Mouse (Mus musculus) G1E (cell line): ENCODE results near the gene Trpm4. TPM values are rescaled to one million over a fixed set of nuclear protein-coding genes. Genes with fewer than 3 reads are reported as not detected.

ENCODE experiments used
- ATAC-seq: 2 replicates; pipeline ENCODE4 v1.8.0; 2016; ENCODE audit warnings: mild to moderate bottlenecking; ENCODE audit not compliant: insufficient number of reproducible peaks, poor library complexity, low FRiP score, severe bottlenecking; ENCODE audit errors: extremely low read depth
- DNase-seq: peaks from one replicate; pipeline ENCODE4 v3.0.0; 2012; ENCODE audit warnings: low spot score
- H3K27me3 ChIP-seq: 2 replicates; pipeline ENCODE4 v1.6.1; 2012; ENCODE audit warnings: mild to moderate bottlenecking, low read length, inconsistent platforms; ENCODE audit not compliant: insufficient read depth
- H3K36me3 ChIP-seq: replicated peaks from 2 replicates; pipeline ENCODE3; 2012; ENCODE audit warnings: mild to moderate bottlenecking, inconsistent platforms
- H3K4me1 ChIP-seq: 2 replicates; pipeline ENCODE4 v1.6.1; 2012; ENCODE audit warnings: low read depth, low read length, inconsistent platforms, mixed read lengths; ENCODE audit not compliant: insufficient read depth
- H3K4me3 ChIP-seq: 2 replicates; pipeline ENCODE4 v1.5.1; 2012; ENCODE audit warnings: low read depth, mild to moderate bottlenecking, inconsistent platforms, low read length, moderate library complexity, mixed read lengths
- H3K9me3 ChIP-seq: replicated peaks from 2 replicates; pipeline ENCODE4 v1.6.1; 2012; ENCODE audit warnings: inconsistent platforms
- CTCF ChIP-seq: IDR thresholded peaks from 2 replicates; pipeline ENCODE4 v1.5.1; 2012; ENCODE audit warnings: low read depth, low read length, inconsistent platforms, mixed read lengths
- GATA1 ChIP-seq: IDR thresholded peaks from 2 replicates; pipeline ENCODE4 v1.6.1; 2012; ENCODE audit warnings: borderline replicate concordance, low read length, inconsistent platforms, mixed read lengths
- GATA2 ChIP-seq: IDR thresholded peaks from 2 replicates; pipeline ENCODE4 v1.6.1; 2012; ENCODE audit warnings: low read depth, low read length, inconsistent platforms, borderline replicate concordance
- POLR2AphosphoS5 ChIP-seq: IDR thresholded peaks from 2 replicates; pipeline ENCODE4 v1.6.1; 2012; ENCODE audit warnings: low read depth, low read length, inconsistent platforms; ENCODE audit not compliant: insufficient replicate concordance
- TAL1 ChIP-seq: conservative IDR thresholded peaks from 2 replicates; pipeline ENCODE4 v1.6.1; 2012; ENCODE audit warnings: low read depth, low read length, inconsistent platforms, mixed read lengths
- polyA plus RNA-seq: library from polyadenylated mRNA; stranded (reverse); fragments of >175 nt; gene quantifications from 2 replicates; pipeline ENCODE4 v1.2.3, GENCODE M21; 2012
- total RNA-seq, 2 experiments: library from RNA; stranded (forward) in 1 of 2; stranded (reverse) in 1 of 2; fragments of 200-1000 nt in 1 of 2; fragments of >200 nt in 1 of 2; fragmentation: Nextera tagmentation in 1 of 2; gene quantifications; 2 replicates each; pipeline ENCODE4 v1.2.3; 2014 to 2017

The Trpm4 gene
- total and polyA plus RNA-seq, 3 experiments, result 0.21 to 0.49 TPM; not detected in 1

GRCm38 (mm10) chr7:45332685-45333425 is 725 bp downstream of the Trpm4 start:
- TF ChIP-seq GATA2 (no peak), POLR2AphosphoS5 (no peak), GATA1 (no peak), TAL1 (no peak), CTCF (no peak)
- Histone ChIP-seq H3K4me1 (peaks cover 13% of the 10 kb centered on the region), H3K4me3 (peak overlapping the region; percentile 65; the same call in 1 of the 2 replicates), H3K27me3 (peaks cover 56% of the 10 kb centered on the region), H3K9me3 (0 out of 2 replicates have a peak, but pooled peaks cover 2% of the 10 kb centered on the region), H3K36me3 (no peaks in the 10 kb centered on the region)
- DNase-seq (no peak), ATAC-seq (no peak)

DNA sequence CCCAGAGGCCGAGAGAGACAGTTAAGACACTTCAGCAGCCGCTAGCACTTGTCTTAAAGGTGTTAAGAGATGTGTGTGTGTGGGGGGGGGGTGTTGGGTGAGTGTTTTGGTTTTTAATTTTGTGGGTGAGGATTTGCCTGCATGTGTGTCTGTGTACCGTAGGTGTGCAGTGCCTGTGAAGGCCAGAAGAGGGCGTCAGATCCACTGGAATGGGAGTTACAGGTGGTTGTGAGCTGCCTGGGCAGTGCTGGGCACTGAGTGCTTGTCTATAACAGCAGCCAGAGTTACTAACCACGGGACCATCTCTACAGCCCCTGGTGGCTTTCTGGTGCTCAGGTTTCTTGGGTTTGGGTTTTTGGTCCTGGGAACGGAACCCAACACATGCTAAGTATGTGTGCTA is 2.1 kb downstream of the Trpm4 start:
- Histone ChIP-seq H3K4me1 (peaks cover 12% of the 10 kb centered on the region), H3K36me3 (no peaks in the 10 kb centered on the region), H3K4me3 (no peak overlapping the region), H3K9me3 (0 out of 2 replicates have a peak, but pooled peaks cover 2% of the 10 kb centered on the region), H3K27me3 (peaks cover 62% of the 10 kb centered on the region)
- DNase-seq, result no peak
- TF ChIP-seq CTCF (no peak), POLR2AphosphoS5 (no peak), TAL1 (no peak), GATA1 (no peak), GATA2 (no peak)
- no peak for ATAC-seq

- peaks cover 4% of the 10 kb centered on the region; the same call in 1 of the 2 replicates for H3K9me3 ChIP-seq
- TF ChIP-seq GATA2 (no peak), TAL1 (no peak), GATA1 (no peak), POLR2AphosphoS5 (no peak), CTCF (no peak)
- no peak overlapping the region for H3K4me3 ChIP-seq
- DNase-seq, result no peak
- H3K4me1 ChIP-seq, result peaks cover 12% of the 10 kb centered on the region
- no peak for ATAC-seq
- H3K36me3 ChIP-seq, result no peaks in the 10 kb centered on the region
- peaks cover 53% of the 10 kb centered on the region for H3K27me3 ChIP-seq
These were observed 4.6 kb downstream of the Trpm4 start for GRCm38 (mm10) chr7:45328841-45329475.

DNA sequence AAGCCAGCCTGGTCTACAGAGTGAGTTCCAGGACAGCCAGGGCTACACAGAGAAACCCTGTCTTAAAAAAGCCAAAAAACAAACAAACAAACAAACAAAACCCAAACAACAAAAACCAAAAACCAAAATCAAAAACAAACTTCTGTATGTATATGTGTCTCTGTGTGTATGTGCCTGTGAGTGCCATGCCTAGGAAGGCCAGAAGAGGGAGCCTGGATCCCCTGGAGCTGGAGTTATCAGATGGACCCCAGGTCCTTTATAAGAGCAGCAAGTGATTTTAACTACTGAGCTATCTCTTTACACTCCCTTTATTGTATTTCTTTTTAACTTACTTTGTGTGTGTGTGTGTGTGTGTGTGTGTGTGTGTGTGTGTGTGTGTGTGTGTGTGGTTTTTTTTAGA is 7.8 kb downstream of the Trpm4 start:
- Histone ChIP-seq H3K27me3 (peaks cover 24% of the 10 kb centered on the region), H3K4me1 (no peaks in the 10 kb centered on the region), H3K36me3 (no peaks in the 10 kb centered on the region), H3K9me3 (peaks cover 2% of the 10 kb centered on the region; the same call in 1 of the 2 replicates), H3K4me3 (no peak overlapping the region)
- ATAC-seq (no peak), DNase-seq (no peak)
- TF ChIP-seq POLR2AphosphoS5 (no peak), GATA2 (no peak), TAL1 (no peak), GATA1 (no peak), CTCF (no peak)

GRCm38 (mm10) chr7:45323069-45323468 is 10.5 kb downstream of the Trpm4 start:
- no peak for ATAC-seq
- TF ChIP-seq GATA1 (no peak), POLR2AphosphoS5 (no peak), TAL1 (no peak), CTCF (no peak), GATA2 (no peak)
- no peak for DNase-seq
- no peaks in the 10 kb centered on the region for H3K4me1 ChIP-seq
- no peaks in the 10 kb centered on the region for H3K36me3 ChIP-seq
- H3K9me3 ChIP-seq, result peaks cover 2% of the 10 kb centered on the region; the same call in 1 of the 2 replicates
- no peak overlapping the region for H3K4me3 ChIP-seq
- H3K27me3 ChIP-seq, result peaks cover 15% of the 10 kb centered on the region

DNA sequence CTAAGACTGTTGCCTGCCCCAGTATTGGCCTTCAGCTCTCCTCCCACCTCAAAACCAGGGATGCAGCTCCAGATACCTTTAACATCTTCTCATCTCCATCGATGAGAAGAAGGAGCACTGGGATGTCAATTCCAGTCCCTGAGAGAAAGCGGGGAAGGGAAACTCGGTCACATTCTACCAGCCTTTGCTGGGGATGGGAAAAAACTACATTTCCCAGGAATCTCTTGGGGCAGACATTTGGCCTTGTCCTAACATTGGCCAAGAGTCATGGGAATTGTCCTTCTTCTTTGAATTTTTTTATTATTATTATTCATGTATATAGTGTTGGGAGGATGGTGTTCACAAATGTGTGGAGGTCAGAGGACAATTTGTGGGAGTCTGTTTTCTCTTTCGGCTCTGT is 11.3 kb downstream of the Trpm4 start:
- Histone ChIP-seq H3K27me3 (peaks cover 10% of the 10 kb centered on the region), H3K4me1 (no peaks in the 10 kb centered on the region), H3K36me3 (no peaks in the 10 kb centered on the region), H3K4me3 (no peak overlapping the region), H3K9me3 (peaks cover 2% of the 10 kb centered on the region; the same call in 1 of the 2 replicates)
- TF ChIP-seq POLR2AphosphoS5, result no peak
- TF ChIP-seq GATA2, result no peak
- TF ChIP-seq CTCF, result no peak
- no peak for TF ChIP-seq TAL1
- TF ChIP-seq GATA1, result no peak
- ATAC-seq, result no peak
- no peak for DNase-seq
